Mouse (Mus musculus): Measurements from ENCODE around the gene Nck2.
A peak's percentile ranks its signal among the peaks of the same experiment; 100 is the strongest.
"Not testable (repeated sequence)": the region's sequence is repeated elsewhere in the genome, so short reads cannot be mapped to it uniquely, and the experiment has no call there.

The Nck2 gene

GRCm38 (mm10) chr1:43537021-43537420 is 92.6 kb downstream of the Nck2 start:
- no peak for DNase-seq

GRCm38 (mm10) chr1:43537496-43537895 is 93.1 kb downstream of the Nck2 start:
- DNase-seq: no peak

- DNase-seq: peak; percentile 53
Observed at GRCm38 (mm10) chr1:43538716-43539115, 94.3 kb downstream of the Nck2 start.

GRCm38 (mm10) chr1:43539689-43540380 is 95.5 kb downstream of the Nck2 start:
- no peak for DNase-seq

GRCm38 (mm10) chr1:43542339-43542738 is 98.0 kb downstream of the Nck2 start:
- DNase-seq: peak; percentile 62

GRCm38 (mm10) chr1:43547644-43548043 is 103.3 kb downstream of the Nck2 start:
- DNase-seq: no peak

GRCm38 (mm10) chr1:43548749-43549148 is 104.4 kb downstream of the Nck2 start:
- no peak for DNase-seq

GRCm38 (mm10) chr1:43550525-43550924 is 106.1 kb downstream of the Nck2 start:
- no peak for DNase-seq

GRCm38 (mm10) chr1:43553989-43554679 is 109.8 kb downstream of the Nck2 start:
- not testable (repeated sequence) for DNase-seq

- no peak for DNase-seq
Observed at GRCm38 (mm10) chr1:43555222-43555974, 111.0 kb downstream of the Nck2 start.

GRCm38 (mm10) chr1:43558329-43558728 is 114.0 kb downstream of the Nck2 start:
- DNase-seq: no peak

GRCm38 (mm10) chr1:43559043-43559692 is 114.8 kb downstream of the Nck2 start:
- no peak for DNase-seq

- DNase-seq: no peak
Observed at GRCm38 (mm10) chr1:43561085-43561484, 116.7 kb downstream of the Nck2 start.

GRCm38 (mm10) chr1:43562002-43562666 is 117.8 kb downstream of the Nck2 start:
- DNase-seq: peak; percentile 65

- DNase-seq: no peak
Observed at GRCm38 (mm10) chr1:43565260-43565659, 120.9 kb downstream of the Nck2 start.

- DNase-seq: no peak
Observed at GRCm38 (mm10) chr1:43566677-43567377, 122.4 kb downstream of the Nck2 start.

- no peak for DNase-seq
Observed at GRCm38 (mm10) chr1:43568824-43569223, 124.4 kb downstream of the Nck2 start.

- no peak for DNase-seq
Observed at GRCm38 (mm10) chr1:43571105-43571504, 126.7 kb downstream of the Nck2 start.

GRCm38 (mm10) chr1:43574793-43575304 is 130.5 kb downstream of the Nck2 start:
- no peak for DNase-seq

- DNase-seq: no peak
Observed at GRCm38 (mm10) chr1:43577371-43577770, 133.0 kb downstream of the Nck2 start.

GRCm38 (mm10) chr1:43583564-43583963 is 139.2 kb downstream of the Nck2 start:
- no peak for DNase-seq

GRCm38 (mm10) chr1:43589001-43589400 is 144.6 kb downstream of the Nck2 start:
- DNase-seq: no peak

Measured in thymus, postnatal 14 days (tissue).